Mouse (Mus musculus) brain, embryonic 14.5 days (tissue): Measurements from ENCODE around the gene C1qtnf7.

Experiments used
- CTCF ChIP-seq: fragments of 200-500 bp; IDR thresholded peaks from 2 replicates; pipeline ENCODE4 v1.5.1; 2012; ENCODE audit warnings: inconsistent platforms, mild to moderate bottlenecking, moderate library complexity, borderline replicate concordance; ENCODE audit not compliant: insufficient read depth, insufficient read length; ENCODE audit errors: extremely low read depth
- POLR2A ChIP-seq: fragments of 200-500 bp; IDR thresholded peaks from 2 replicates; pipeline ENCODE4 v1.6.1; 2012; ENCODE audit warnings: mild to moderate bottlenecking, inconsistent platforms, borderline replicate concordance; ENCODE audit not compliant: poor library complexity, insufficient read depth, insufficient read length, severe bottlenecking; ENCODE audit errors: extremely low read depth

DNA sequence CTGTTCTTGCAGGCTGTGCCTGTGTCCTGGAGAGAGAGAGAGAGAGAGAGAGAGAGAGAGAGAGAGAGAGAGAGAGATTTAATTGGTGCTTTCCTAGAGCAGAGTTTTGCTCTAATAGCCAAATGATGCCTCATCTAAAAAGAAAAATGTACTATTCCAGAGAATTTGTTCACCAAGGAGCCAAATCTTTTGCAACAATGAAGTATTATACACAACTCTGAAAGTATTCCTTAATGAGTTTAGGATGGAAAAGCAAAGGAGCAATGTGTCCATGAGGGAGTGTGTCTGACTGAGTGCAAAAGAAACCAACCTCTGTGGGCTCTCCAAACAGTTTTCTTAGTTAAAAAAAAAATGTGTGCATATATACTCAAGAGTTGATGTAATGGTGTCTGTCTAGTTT is 24.5 kb downstream of the C1qtnf7 start:
- TF ChIP-seq CTCF (no peak), POLR2A (no peak)
